Mouse (Mus musculus) midbrain, embryonic 16.5 days (tissue): ENCODE measurements at regions not wholly inside any gene's neighbourhood (a gene's known extent, or its start where the extent isn't known, plus 50 kb on each side); places are given as distances from the start of the nearest gene placed in this dataset.
A peak's percentile ranks its signal among the peaks of the same experiment; 100 is the strongest.

Experiments used
- ATAC-seq: fragments of 200-750 bp; cut with Nextera tagmentation; 2 replicates; pipeline ENCODE4 v1.8.0; 2017; ENCODE audit warnings: moderate TSS enrichment
- H3K27ac ChIP-seq: fragments of 300-500 bp; sonication (generic); 2 replicates; pipeline ENCODE4 v1.5.1; 2014; ENCODE audit warnings: mild to moderate bottlenecking, low read length, mixed read lengths
- H3K27me3 ChIP-seq: fragments of 300-500 bp; sonication (generic); 2 replicates; pipeline ENCODE4 v1.6.1; 2014; ENCODE audit warnings: low read depth, low read length, mixed read lengths; ENCODE audit not compliant: control insufficient read depth, insufficient read depth
- H3K36me3 ChIP-seq: fragments of 300-500 bp; sonication (generic); 2 replicates; pipeline ENCODE4 v1.6.1; 2014; ENCODE audit warnings: mild to moderate bottlenecking, low read length, moderate library complexity, mixed read lengths; ENCODE audit not compliant: control insufficient read depth, insufficient read depth
- H3K4me1 ChIP-seq: fragments of 300-500 bp; sonication (generic); 2 replicates; pipeline ENCODE4 v1.6.1; 2014; ENCODE audit warnings: mild to moderate bottlenecking, low read length, mixed read lengths; ENCODE audit not compliant: control insufficient read depth, insufficient read depth
- H3K4me2 ChIP-seq: fragments of 300-500 bp; sonication (generic); 2 replicates; pipeline ENCODE4 v1.6.1; 2014; ENCODE audit warnings: mild to moderate bottlenecking, low read length, mixed read lengths
- H3K4me3 ChIP-seq: fragments of 300-500 bp; sonication (generic); 2 replicates; pipeline ENCODE4 v1.5.1; 2014; ENCODE audit warnings: low read depth, mild to moderate bottlenecking, low read length, moderate library complexity, mixed read lengths
- H3K9ac ChIP-seq: fragments of 300-500 bp; sonication (generic); 2 replicates; pipeline ENCODE4 v1.6.1; 2014; ENCODE audit warnings: low read depth, low read length, mixed read lengths
- H3K9me3 ChIP-seq: fragments of 300-500 bp; sonication (generic); replicated peaks from 2 replicates; pipeline ENCODE4 v1.6.1; 2014; ENCODE audit warnings: mild to moderate bottlenecking, low read length, mixed read lengths; ENCODE audit not compliant: control insufficient read depth, poor library complexity, severe bottlenecking
- WGBS: fragments of 180-500 bp; shearing (Covaris S2); extraction: QIAGEN DNeasy Blood & Tissue Kit; methylation state at CpG from one replicate; pipeline ENCODE4 v1.1.7; 2014; 5-methylcytosine and 5-hydroxymethylcytosine counted together

DNA sequence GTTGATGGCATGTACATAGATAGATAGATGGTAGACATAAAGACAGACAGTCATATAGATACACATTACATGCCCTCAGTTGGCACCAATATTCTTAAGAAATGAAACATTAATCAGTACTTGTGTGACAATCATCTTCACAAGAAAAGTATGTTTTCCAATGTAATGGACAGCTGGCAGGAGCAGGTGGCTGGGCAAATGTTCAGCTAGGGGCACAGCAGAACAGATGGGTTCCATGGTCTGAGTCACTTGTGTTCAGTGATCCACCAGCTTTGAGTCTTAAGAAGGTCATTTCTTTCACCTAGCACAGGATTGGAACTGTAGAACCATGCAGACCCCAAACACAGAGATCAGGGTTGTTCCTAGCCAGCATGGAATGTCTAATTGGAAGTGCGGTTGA is 2631.2 kb upstream of the 5930422O12Rik start:
- no peak overlapping the region for H3K9ac ChIP-seq
- no peak for ATAC-seq
- H3K4me1 ChIP-seq = no peaks in the 10 kb centered on the region
- WGBS = 100% methylated on average over 1 of the region's 1 CpGs
- H3K27me3 ChIP-seq = no peaks in the 10 kb centered on the region
- H3K9me3 ChIP-seq = no peaks in the 10 kb centered on the region
- no peak overlapping the region for H3K4me2 ChIP-seq
- H3K36me3 ChIP-seq = no peaks in the 10 kb centered on the region
- H3K27ac ChIP-seq = no peak overlapping the region
- H3K4me3 ChIP-seq = no peak overlapping the region

DNA sequence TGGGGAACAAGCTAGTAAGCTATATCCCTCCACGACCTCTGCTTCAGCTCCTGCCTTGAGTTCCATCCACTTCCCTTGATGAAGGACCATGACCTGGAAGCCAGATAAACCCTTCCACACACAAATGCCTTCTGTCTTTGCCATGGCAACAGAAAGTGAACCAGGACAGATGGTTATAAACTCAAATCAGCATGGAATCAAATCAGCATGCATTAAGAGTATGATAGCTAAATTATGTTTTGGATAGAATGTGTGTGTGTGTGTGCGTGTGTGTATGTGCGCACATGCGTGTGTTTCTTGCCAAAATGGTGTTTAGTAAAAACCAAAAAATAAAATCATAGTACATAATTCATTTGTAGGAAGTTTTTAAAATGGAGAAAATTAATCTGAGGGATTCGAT is 2611.5 kb upstream of the 5930422O12Rik start:
- H3K4me1 ChIP-seq = no peaks in the 10 kb centered on the region
- no peaks in the 10 kb centered on the region for H3K36me3 ChIP-seq
- WGBS = 93% methylated on average over 5 of the region's 5 CpGs
- no peaks in the 10 kb centered on the region for H3K27me3 ChIP-seq
- H3K9me3 ChIP-seq = no peaks in the 10 kb centered on the region
- ATAC-seq = no peak
- no peak overlapping the region for H3K4me3 ChIP-seq
- H3K9ac ChIP-seq = no peak overlapping the region
- H3K27ac ChIP-seq = no peak overlapping the region
- H3K4me2 ChIP-seq = no peak overlapping the region

DNA sequence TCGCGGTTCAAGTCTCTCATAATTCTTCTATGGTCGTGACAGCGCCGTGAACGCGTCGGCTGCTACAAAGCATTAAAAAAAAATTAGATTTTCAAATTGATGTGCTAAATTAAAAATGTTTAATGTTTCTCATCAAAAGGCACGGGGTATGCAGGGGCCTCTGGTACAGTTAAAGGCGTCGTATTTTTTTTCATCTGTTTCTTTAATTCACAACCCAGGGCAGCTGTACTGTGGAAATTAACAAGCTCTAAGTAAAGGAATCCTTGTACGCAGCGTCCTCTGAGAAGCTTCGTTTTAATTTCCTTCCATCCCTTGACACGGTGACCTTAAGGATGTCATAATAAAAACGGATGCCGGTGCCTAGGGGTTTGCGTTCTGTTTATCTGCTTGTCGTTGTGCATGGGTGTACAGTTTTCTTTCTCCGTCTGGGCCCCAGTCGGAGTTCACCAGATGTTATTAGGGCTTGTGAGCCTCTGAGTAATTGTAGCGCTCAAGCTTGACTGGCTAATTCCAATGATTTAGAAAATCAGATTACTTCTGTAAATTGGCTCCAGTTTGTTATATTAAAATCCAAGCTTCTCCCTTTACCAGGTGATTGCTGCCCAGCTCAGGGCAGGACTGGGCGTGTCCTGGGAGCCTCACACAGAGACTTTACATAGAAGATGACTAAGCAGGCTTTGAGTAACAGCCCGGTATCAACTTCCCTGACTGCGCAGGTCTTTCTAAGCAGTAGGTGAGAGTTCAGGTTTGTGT is 2605.5 kb upstream of the 5930422O12Rik start:
- ATAC-seq = peak; percentile 76
- 54% methylated on average over 25 of the region's 25 CpGs for WGBS

DNA sequence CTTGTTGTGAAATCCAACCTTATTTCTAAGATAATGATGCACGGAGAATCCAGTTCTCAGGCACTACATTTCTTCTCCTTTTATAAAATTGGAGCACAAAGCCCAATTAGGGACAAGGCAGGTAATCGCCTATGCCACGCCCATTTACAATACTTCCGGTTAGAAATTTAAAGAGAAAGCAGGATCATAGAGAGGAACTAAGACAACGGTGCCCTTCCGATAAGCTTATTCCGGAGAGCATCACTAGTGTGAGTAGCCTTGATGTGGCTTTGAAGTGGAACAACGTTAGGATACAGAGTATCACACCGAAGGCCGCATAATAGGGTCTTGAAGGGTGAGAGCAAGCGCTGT is 2604.9 kb upstream of the 5930422O12Rik start:
- Histone ChIP-seq H3K36me3 (no peaks in the 10 kb centered on the region), H3K4me3 (no peak overlapping the region), H3K27ac (no peak overlapping the region), H3K4me1 (peaks cover 2% of the 10 kb centered on the region; the same call in 1 of the 2 replicates), H3K9ac (no peak overlapping the region), H3K27me3 (no peaks in the 10 kb centered on the region), H3K9me3 (no peaks in the 10 kb centered on the region), H3K4me2 (no peak overlapping the region)
- ATAC-seq = no peak
- 88% methylated on average over 11 of the region's 11 CpGs for WGBS

More for the DNA sequence above, 2605.5 kb upstream of the 5930422O12Rik start:
- Histone ChIP-seq H3K9ac (no peak overlapping the region), H3K27me3 (no peaks in the 10 kb centered on the region), H3K27ac (peak overlapping the region; percentile 23; the same call in 1 of the 2 replicates), H3K4me3 (no peak overlapping the region), H3K4me1 (peaks cover 2% of the 10 kb centered on the region; the same call in 1 of the 2 replicates), H3K9me3 (no peaks in the 10 kb centered on the region), H3K4me2 (peak overlapping the region; percentile 21), H3K36me3 (no peaks in the 10 kb centered on the region)

DNA sequence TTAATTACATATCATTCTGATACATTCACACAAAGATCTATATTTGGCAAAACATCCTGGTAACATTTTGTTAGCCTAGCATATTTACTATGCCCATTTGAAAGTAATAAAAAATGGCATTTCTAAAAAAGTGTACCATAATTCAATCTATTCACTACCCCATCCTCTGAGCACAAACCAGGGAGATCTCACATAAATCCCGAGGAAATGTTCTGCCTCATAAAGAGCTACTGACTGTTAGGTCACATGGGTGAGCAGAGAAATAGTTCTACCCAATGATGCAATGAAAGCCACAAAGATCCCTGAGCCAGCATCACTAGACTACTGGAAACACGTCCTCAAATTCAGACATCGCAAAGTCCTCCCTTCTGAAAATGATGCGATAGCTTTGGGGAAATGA is 2602.5 kb upstream of the 5930422O12Rik start:
- no peak overlapping the region for H3K4me2 ChIP-seq
- H3K9me3 ChIP-seq = no peaks in the 10 kb centered on the region
- H3K36me3 ChIP-seq = no peaks in the 10 kb centered on the region
- H3K9ac ChIP-seq = no peak overlapping the region
- H3K4me3 ChIP-seq = no peak overlapping the region
- H3K4me1 ChIP-seq = peaks cover 2% of the 10 kb centered on the region; the same call in 1 of the 2 replicates
- no peak for ATAC-seq
- H3K27me3 ChIP-seq = no peaks in the 10 kb centered on the region
- no peak overlapping the region for H3K27ac ChIP-seq
- 88% methylated on average over 4 of the region's 4 CpGs for WGBS

DNA sequence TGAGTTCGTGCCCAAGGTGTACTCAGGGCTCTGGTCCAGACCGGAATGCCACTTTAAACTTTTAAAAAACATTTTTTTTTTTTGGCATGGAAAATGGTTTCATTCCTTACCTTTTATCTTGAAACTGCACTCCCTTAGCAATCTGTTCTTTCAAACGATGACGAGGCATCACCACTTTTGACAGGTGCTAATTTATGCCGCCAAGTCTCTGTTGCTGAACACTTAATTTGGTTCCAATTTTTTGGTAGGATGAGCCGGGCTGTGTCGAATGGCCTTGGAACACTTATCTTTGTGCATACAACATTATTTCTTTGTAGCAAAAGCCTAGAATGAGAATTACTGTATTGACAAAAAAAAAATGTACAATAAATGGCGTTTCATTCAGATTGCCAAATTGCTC is 2590.5 kb upstream of the 5930422O12Rik start:
- no peaks in the 10 kb centered on the region for H3K36me3 ChIP-seq
- no peak overlapping the region for H3K4me2 ChIP-seq
- no peak for ATAC-seq
- no peaks in the 10 kb centered on the region for H3K27me3 ChIP-seq
- H3K27ac ChIP-seq = no peak overlapping the region
- H3K4me1 ChIP-seq = no peaks in the 10 kb centered on the region
- H3K9ac ChIP-seq = no peak overlapping the region
- WGBS = 84% methylated on average over 8 of the region's 8 CpGs
- no peaks in the 10 kb centered on the region for H3K9me3 ChIP-seq
- H3K4me3 ChIP-seq = no peak overlapping the region

DNA sequence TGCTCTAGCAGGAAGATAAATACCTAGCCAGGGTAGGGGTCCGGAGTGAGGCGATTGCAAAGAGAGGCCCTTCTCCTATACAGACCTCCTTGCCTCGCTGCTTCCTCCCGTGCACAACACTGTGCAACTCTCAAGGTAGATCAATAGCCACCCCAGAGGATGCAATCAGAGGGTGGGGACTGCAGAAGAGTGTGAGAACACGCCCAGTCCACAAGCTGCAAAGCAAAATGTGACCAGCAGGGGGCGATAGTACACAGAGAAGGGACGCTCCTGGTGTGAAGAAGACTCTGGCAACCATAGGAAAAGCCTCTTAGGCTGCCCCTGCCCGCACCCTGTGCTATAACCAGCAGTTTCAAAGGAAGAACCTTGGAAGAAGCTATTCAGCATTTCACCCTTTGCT is 2588.4 kb upstream of the 5930422O12Rik start:
- H3K4me1 ChIP-seq = no peaks in the 10 kb centered on the region
- WGBS = 34% methylated on average over 8 of the region's 8 CpGs

DNA sequence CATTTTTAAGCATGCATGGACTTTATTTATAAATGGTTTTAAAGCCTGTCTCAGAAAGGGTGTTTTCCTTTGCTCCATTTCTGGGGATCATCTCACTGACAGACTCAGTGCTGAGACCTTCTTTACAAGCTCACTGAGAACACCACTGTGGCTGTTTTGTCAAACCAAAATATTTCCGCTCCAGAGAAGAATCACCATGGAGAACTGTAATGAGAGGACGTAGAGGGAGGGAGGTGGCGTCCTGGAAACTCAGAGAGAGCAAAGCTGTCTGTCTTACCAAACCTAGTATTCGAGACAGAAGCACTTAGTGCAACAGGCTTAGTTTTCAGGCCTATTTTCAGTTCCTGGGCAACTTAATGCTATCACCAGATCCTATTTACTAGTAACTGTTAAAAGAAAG is 2565.5 kb upstream of the 5930422O12Rik start:
- 9% methylated on average over 4 of the region's 4 CpGs for WGBS
- no peak overlapping the region for H3K27ac ChIP-seq
- no peaks in the 10 kb centered on the region for H3K4me1 ChIP-seq
- no peak overlapping the region for H3K4me2 ChIP-seq
- no peak overlapping the region for H3K9ac ChIP-seq
- 0 out of 2 replicates have a peak, but pooled peaks have one; percentile 42 for ATAC-seq
- H3K9me3 ChIP-seq = 0 out of 2 replicates have a peak, but pooled peaks cover 4% of the 10 kb centered on the region
- H3K27me3 ChIP-seq = no peaks in the 10 kb centered on the region
- no peak overlapping the region for H3K4me3 ChIP-seq
- no peaks in the 10 kb centered on the region for H3K36me3 ChIP-seq

More for the DNA sequence above, 2588.4 kb upstream of the 5930422O12Rik start:
- no peak overlapping the region for H3K4me2 ChIP-seq
- H3K27me3 ChIP-seq = no peaks in the 10 kb centered on the region
- no peak; the same call in 1 of the 2 replicates for ATAC-seq
- no peak overlapping the region for H3K4me3 ChIP-seq
- no peak overlapping the region for H3K27ac ChIP-seq
- no peaks in the 10 kb centered on the region for H3K9me3 ChIP-seq
- H3K9ac ChIP-seq = no peak overlapping the region
- no peaks in the 10 kb centered on the region for H3K36me3 ChIP-seq

DNA sequence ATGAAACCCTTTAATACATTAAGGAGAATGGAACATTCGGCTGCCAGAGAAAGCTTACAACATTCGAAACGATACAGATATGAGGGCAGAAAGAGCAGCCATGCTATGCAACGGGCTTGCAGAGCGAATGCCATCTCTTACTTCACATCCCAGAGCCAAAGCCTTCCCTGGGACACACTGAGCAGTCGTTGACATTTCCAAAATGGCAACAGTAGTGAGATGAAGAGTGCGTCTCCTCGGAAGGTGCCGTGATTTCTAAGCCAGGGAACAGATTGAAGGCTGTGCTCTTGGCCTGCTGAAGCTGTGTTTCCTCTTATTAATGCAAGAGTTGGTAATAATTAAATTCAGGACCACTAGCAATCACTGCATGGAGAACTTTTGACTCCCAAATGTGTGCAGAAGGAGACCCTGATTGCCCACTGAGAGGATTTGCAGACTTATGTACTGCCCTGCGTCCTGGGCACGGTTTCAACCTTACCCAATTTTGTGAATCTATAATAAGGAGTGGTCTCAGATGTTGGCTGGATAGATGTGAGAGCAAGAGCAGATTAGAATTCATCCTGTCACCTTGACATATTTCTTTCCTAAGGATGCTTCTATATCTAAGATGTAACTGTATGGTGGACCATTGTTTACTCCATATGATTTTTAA is 2522.3 kb upstream of the 5930422O12Rik start:
- no peaks in the 10 kb centered on the region for H3K36me3 ChIP-seq
- no peaks in the 10 kb centered on the region for H3K9me3 ChIP-seq
- H3K27me3 ChIP-seq = no peaks in the 10 kb centered on the region
- no peak overlapping the region for H3K27ac ChIP-seq
- H3K4me1 ChIP-seq = no peaks in the 10 kb centered on the region
- ATAC-seq = no peak
- no peak overlapping the region for H3K4me2 ChIP-seq
- H3K4me3 ChIP-seq = no peak overlapping the region
- no peak overlapping the region for H3K9ac ChIP-seq
- 88% methylated on average over 11 of the region's 11 CpGs for WGBS
